Mouse (Mus musculus): ENCODE measurements at regions not wholly inside any gene's neighbourhood (a gene's known extent, or its start where the extent isn't known, plus 50 kb on each side); places are given as distances from the start of the nearest gene placed in this dataset.
A peak's percentile ranks its signal among the peaks of the same experiment; 100 is the strongest.

GRCm38 (mm10) chr1:104424796-104425195, 343.5 kb upstream of the Cdh20 start:
- DNase-seq (ENCODE audit: low read depth, low spot score), result no peak

- no peak for DNase-seq (ENCODE audit: low read depth, low spot score)
Measured at GRCm38 (mm10) chr1:104425307-104425706, 343.0 kb upstream of the Cdh20 start.

DNA sequence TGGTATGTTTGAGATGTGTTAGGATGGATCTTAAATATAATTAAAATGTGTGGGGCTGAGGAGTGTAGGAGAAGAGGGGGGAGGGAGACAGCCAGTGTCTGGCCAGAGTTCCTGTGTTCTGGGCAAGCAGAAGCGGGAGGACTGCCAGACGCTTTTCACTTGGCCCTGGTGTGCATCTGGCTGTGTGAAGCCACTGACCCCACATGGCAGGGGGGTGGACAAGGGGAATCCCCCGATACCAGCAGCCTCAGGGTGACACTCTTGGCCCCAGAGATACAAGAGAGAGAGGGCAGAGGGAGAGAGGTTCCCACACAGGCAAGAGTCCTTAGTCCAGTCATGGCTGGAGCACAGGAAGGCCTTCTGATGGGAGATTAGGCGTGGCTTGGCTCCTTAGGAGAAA, 318.7 kb upstream of the Cdh20 start:
- no peak for DNase-seq (ENCODE audit: low read depth, low spot score)

- no peak for DNase-seq (ENCODE audit: low read depth, low spot score)
Measured at GRCm38 (mm10) chr1:104468571-104468970, 299.8 kb upstream of the Cdh20 start.

GRCm38 (mm10) chr1:104479757-104480156, 288.6 kb upstream of the Cdh20 start:
- DNase-seq (ENCODE audit: low read depth, low spot score), result peak; percentile 63
